Mouse (Mus musculus): Measurements from ENCODE around the gene Brwd1.

DNA sequence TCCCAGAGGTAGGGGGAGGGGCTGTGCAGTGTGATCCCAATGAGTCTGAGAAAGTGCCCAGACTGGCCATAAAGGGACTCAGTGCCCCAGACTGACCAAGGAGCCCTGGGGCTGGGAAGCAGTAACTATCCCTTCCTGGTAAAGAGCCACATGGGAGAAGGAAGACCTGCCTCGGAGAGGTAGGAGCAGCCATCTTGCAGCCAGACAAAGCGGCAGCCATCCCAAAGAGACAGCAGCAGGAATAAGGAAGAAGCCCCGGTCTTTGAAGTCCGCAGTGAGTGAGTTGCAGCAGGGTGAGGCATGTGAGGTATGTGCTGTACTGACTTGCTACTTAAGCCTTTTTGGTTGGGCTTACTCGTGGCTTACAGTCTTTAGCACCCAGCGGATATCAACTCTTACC, 139.1 kb downstream of the Brwd1 start:
- TF ChIP-seq ZNF384 (IDR thresholded peaks at IDR 0.05; ENCODE audit: low read depth, low read length) (no peak), EP300 (IDR thresholded peaks at IDR 0.05; ENCODE audit: low read length) (no peak), GABPA (IDR thresholded peaks at IDR 0.05; ENCODE audit: insufficient replicate concordance, low read depth, low read length) (no peak), MAFK (IDR thresholded peaks at IDR 0.05; ENCODE audit: insufficient replicate concordance, low read length) (no peak), MAZ (IDR thresholded peaks at IDR 0.05; ENCODE audit: low read depth, low read length) (no peak), CTCF (conservative IDR thresholded peaks at IDR 0.05 in 1 of 2, IDR thresholded peaks at IDR 0.05 in 1 of 2; ENCODE audit: low read depth in 2 of 2, low read length in 2 of 2) (no peak)

All from CH12.LX (cell line).